Mouse (Mus musculus) neural tube, embryonic 14.5 days (tissue): ENCODE data around the gene Ehbp1. TPM values are rescaled to one million over a fixed set of nuclear protein-coding genes. Genes with fewer than 3 reads are reported as not detected.

ENCODE experiments used
- ATAC-seq: fragments of 200-750 bp; cut with Nextera tagmentation; 2 replicates; pipeline ENCODE4 v1.8.0; 2017; ENCODE audit warnings: low read depth, mild to moderate bottlenecking, moderate TSS enrichment, moderate library complexity
- H3K27ac ChIP-seq: fragments of 300-500 bp; sonication (generic); 2 replicates; pipeline ENCODE4 v1.5.1; 2014; ENCODE audit warnings: low read depth, mild to moderate bottlenecking, control low read depth, low read length, moderate library complexity, mixed read lengths
- H3K27me3 ChIP-seq: fragments of 300-500 bp; sonication (generic); 2 replicates; pipeline ENCODE4 v1.6.1; 2014; ENCODE audit warnings: low read length; ENCODE audit not compliant: control insufficient read depth, insufficient read depth
- H3K36me3 ChIP-seq: fragments of 300-500 bp; sonication (generic); 2 replicates; pipeline ENCODE4 v1.6.1; 2014; ENCODE audit warnings: low read length, mixed read lengths; ENCODE audit not compliant: control insufficient read depth, insufficient read depth
- H3K4me1 ChIP-seq: fragments of 300-500 bp; sonication (generic); 2 replicates; pipeline ENCODE4 v1.6.1; 2014; ENCODE audit warnings: low read length; ENCODE audit not compliant: control insufficient read depth, insufficient read depth
- H3K4me2 ChIP-seq: fragments of 300-500 bp; sonication (generic); 2 replicates; pipeline ENCODE4 v1.6.1; 2014; ENCODE audit warnings: mild to moderate bottlenecking, low read depth, low read length, control low read depth
- H3K4me3 ChIP-seq: fragments of 300-500 bp; sonication (generic); 2 replicates; pipeline ENCODE4 v1.5.1; 2014; ENCODE audit warnings: low read depth, low read length, control low read depth, mixed read lengths
- H3K9ac ChIP-seq: fragments of 300-500 bp; sonication (generic); replicated peaks from 2 replicates; pipeline ENCODE4 v1.6.1; 2014; ENCODE audit warnings: low read depth, mild to moderate bottlenecking, control low read depth, low read length, mixed read lengths
- H3K9me3 ChIP-seq: fragments of 300-500 bp; sonication (generic); 2 replicates; pipeline ENCODE4 v1.6.1; 2016; ENCODE audit warnings: low read length; ENCODE audit not compliant: control insufficient read depth
- WGBS: fragments of 180-500 bp; shearing (Covaris S2); extraction: QIAGEN DNeasy Blood & Tissue Kit; methylation state at CpG from one replicate; pipeline ENCODE4 v1.1.7; 2014; 5-methylcytosine and 5-hydroxymethylcytosine counted together
- polyA plus RNA-seq: library from polyadenylated mRNA; unstranded; fragments of >200 nt; fragmentation: Nextera tagmentation; extraction: Ambion mirVana; gene quantifications from 2 replicates; pipeline ENCODE4 v1.2.1, GENCODE M21; 2014

The Ehbp1 gene
- polyA plus RNA-seq, 1 experiment from 2014 or later = 35.2 TPM

- 16% methylated on average over 9 of the region's 9 CpGs for WGBS
- ATAC-seq = no peak
- Histone ChIP-seq H3K4me3 (no peak overlapping the region), H3K27ac (no peak overlapping the region), H3K9me3 (no peaks in the 10 kb centered on the region), H3K36me3 (no peaks in the 10 kb centered on the region), H3K27me3 (peaks cover 73% of the 10 kb centered on the region), H3K4me1 (peaks cover 4% of the 10 kb centered on the region; the same call in 1 of the 2 replicates), H3K9ac (no peak overlapping the region), H3K4me2 (no peak overlapping the region)
These were observed 336.7 kb downstream of the Ehbp1 start for GRCm38 (mm10) chr11:22005281-22005870.

- no peak overlapping the region for H3K4me3 ChIP-seq
- no peak overlapping the region for H3K9ac ChIP-seq
- 1% methylated on average over 18 of the region's 18 CpGs for WGBS
- no peaks in the 10 kb centered on the region for H3K36me3 ChIP-seq
- no peak overlapping the region for H3K4me2 ChIP-seq
- ATAC-seq = no peak
- H3K4me1 ChIP-seq = peaks cover 4% of the 10 kb centered on the region; the same call in 1 of the 2 replicates
- H3K27me3 ChIP-seq = peaks cover 74% of the 10 kb centered on the region
- no peaks in the 10 kb centered on the region for H3K9me3 ChIP-seq
- H3K27ac ChIP-seq = no peak overlapping the region
These were observed 337.7 kb downstream of the Ehbp1 start for GRCm38 (mm10) chr11:22004331-22004841.

GRCm38 (mm10) chr11:22003341-22003981, 338.6 kb downstream of the Ehbp1 start:
- no peak overlapping the region for H3K4me3 ChIP-seq
- no peaks in the 10 kb centered on the region for H3K9me3 ChIP-seq
- H3K36me3 ChIP-seq = no peaks in the 10 kb centered on the region
- no peak for ATAC-seq
- under 1% methylated on average over 31 of the region's 31 CpGs for WGBS
- H3K4me2 ChIP-seq = no peak overlapping the region
- no peak overlapping the region for H3K27ac ChIP-seq
- H3K27me3 ChIP-seq = peaks cover 77% of the 10 kb centered on the region
- H3K4me1 ChIP-seq = peaks cover 4% of the 10 kb centered on the region; the same call in 1 of the 2 replicates
- no peak overlapping the region for H3K9ac ChIP-seq

GRCm38 (mm10) chr11:22002783-22003340, 339.2 kb downstream of the Ehbp1 start, which contains the start of gene Otx1:
Gene Otx1 (minus strand): TSS chr11:22002897.
- ATAC-seq = no peak
- no peak within 1 kb of the TSS for H3K9ac ChIP-seq
- H3K27ac ChIP-seq = no peak within 1 kb of the TSS

GRCm38 (mm10) chr11:22002062-22002782, 339.9 kb downstream of the Ehbp1 start:
- Histone ChIP-seq H3K4me1 (peaks cover 4% of the 10 kb centered on the region; the same call in 1 of the 2 replicates), H3K4me2 (peak overlapping the region; percentile 43), H3K27ac (no peak overlapping the region), H3K9ac (no peak overlapping the region), H3K4me3 (peak overlapping the region; percentile 17; the same call in 1 of the 2 replicates), H3K36me3 (no peaks in the 10 kb centered on the region), H3K9me3 (no peaks in the 10 kb centered on the region), H3K27me3 (peaks cover 76% of the 10 kb centered on the region)
- 0% methylated on average over 22 of the region's 34 CpGs for WGBS
- peak; percentile 15; the same call in 1 of the 2 replicates for ATAC-seq

More at GRCm38 (mm10) chr11:22002783-22003340, 339.2 kb downstream of the Ehbp1 start, which contains the start of gene Otx1:
- under 1% methylated on average over 34 of the region's 34 CpGs for WGBS
- no peaks in the 10 kb centered on the region for H3K9me3 ChIP-seq
- peak within 1 kb of the TSS; percentile 17; the same call in 1 of the 2 replicates for H3K4me3 ChIP-seq
- peaks cover 4% of the 10 kb centered on the region; the same call in 1 of the 2 replicates for H3K4me1 ChIP-seq
- peak within 1 kb of the TSS; percentile 43 for H3K4me2 ChIP-seq
- H3K27me3 ChIP-seq = peaks cover 75% of the 10 kb centered on the region
- no peaks in the 10 kb centered on the region for H3K36me3 ChIP-seq

GRCm38 (mm10) chr11:22001321-22002061, 340.6 kb downstream of the Ehbp1 start:
- Histone ChIP-seq H3K4me1 (peaks cover 7% of the 10 kb centered on the region; the same call in 1 of the 2 replicates), H3K27ac (no peak overlapping the region), H3K36me3 (no peaks in the 10 kb centered on the region), H3K9me3 (no peaks in the 10 kb centered on the region), H3K9ac (no peak overlapping the region), H3K27me3 (peaks cover 73% of the 10 kb centered on the region), H3K4me2 (peak overlapping the region; percentile 43), H3K4me3 (peak overlapping the region; percentile 17; the same call in 1 of the 2 replicates)
- WGBS = under 1% methylated on average over 48 of the region's 59 CpGs
- ATAC-seq = peak; percentile 52

GRCm38 (mm10) chr11:22000316-22001076, 341.6 kb downstream of the Ehbp1 start:
- Histone ChIP-seq H3K27me3 (peaks cover 63% of the 10 kb centered on the region), H3K9ac (no peak overlapping the region), H3K4me1 (peaks cover 7% of the 10 kb centered on the region; the same call in 1 of the 2 replicates), H3K4me3 (no peak overlapping the region), H3K4me2 (no peak overlapping the region), H3K27ac (no peak overlapping the region), H3K36me3 (no peaks in the 10 kb centered on the region), H3K9me3 (no peaks in the 10 kb centered on the region)
- WGBS = 1% methylated on average over 48 of the region's 48 CpGs
- no peak for ATAC-seq
